Mouse (Mus musculus) hindbrain, embryonic 14.5 days (tissue): Measurements from ENCODE around the gene Il20ra. TPM values are rescaled to one million over a fixed set of nuclear protein-coding genes. Genes with fewer than 3 reads are reported as not detected.
"Not testable (repeated sequence)": the region's sequence is repeated elsewhere in the genome, so short reads cannot be mapped to it uniquely, and the experiment has no call there.

Experiments used
- ATAC-seq: fragments of 200-750 bp; cut with Nextera tagmentation; 2 replicates; pipeline ENCODE4 v1.8.0; 2017; ENCODE audit warnings: moderate number of reproducible peaks, mild to moderate bottlenecking, moderate TSS enrichment, moderate library complexity; ENCODE audit not compliant: low FRiP score
- DNase-seq: peaks from one replicate; pipeline ENCODE4 v3.0.0-alpha.2; 2015; ENCODE audit warnings: low spot score
- H3K27ac ChIP-seq: fragments of 300-500 bp; sonication (generic); 2 replicates; pipeline ENCODE4 v1.5.1; 2014; ENCODE audit warnings: mild to moderate bottlenecking, moderate library complexity
- H3K27me3 ChIP-seq: fragments of 300-500 bp; sonication (generic); 2 replicates; pipeline ENCODE4 v1.6.1; 2014; ENCODE audit warnings: mild to moderate bottlenecking, low read length, mixed read lengths; ENCODE audit not compliant: control insufficient read depth, insufficient read depth
- H3K36me3 ChIP-seq: fragments of 300-500 bp; sonication (generic); replicated peaks from 2 replicates; pipeline ENCODE4 v1.6.1; 2014; ENCODE audit not compliant: control insufficient read depth, insufficient read depth
- H3K4me1 ChIP-seq: fragments of 300-500 bp; sonication (generic); replicated peaks from 2 replicates; pipeline ENCODE4 v1.6.1; 2014; ENCODE audit warnings: antibody characterized with exemption, low read length, mixed read lengths; ENCODE audit not compliant: control insufficient read depth, insufficient read depth
- H3K4me2 ChIP-seq: fragments of 300-500 bp; sonication (generic); replicated peaks from 2 replicates; pipeline ENCODE4 v1.6.1; 2014; ENCODE audit warnings: mild to moderate bottlenecking, moderate library complexity
- H3K4me3 ChIP-seq: fragments of 300-500 bp; sonication (generic); replicated peaks from 2 replicates; pipeline ENCODE4 v1.5.1; 2014; ENCODE audit warnings: mild to moderate bottlenecking, low read length
- H3K9ac ChIP-seq: fragments of 300-500 bp; sonication (generic); 2 replicates; pipeline ENCODE4 v1.6.1; 2014
- H3K9me3 ChIP-seq: fragments of 300-500 bp; sonication (generic); 2 replicates; pipeline ENCODE4 v1.6.1; 2016; ENCODE audit warnings: low read length; ENCODE audit not compliant: control insufficient read depth
- WGBS: fragments of 180-500 bp; shearing (Covaris S2); extraction: QIAGEN DNeasy Blood & Tissue Kit; methylation state at CpG from one replicate; pipeline ENCODE4 v1.1.7; 2014; 5-methylcytosine and 5-hydroxymethylcytosine counted together
- polyA plus RNA-seq: library from polyadenylated mRNA; unstranded; fragments of >200 nt; fragmentation: Nextera tagmentation; extraction: Ambion mirVana; gene quantifications from 2 replicates; pipeline ENCODE4 v1.2.1, GENCODE M21; 2014

Il20ra gene
- polyA plus RNA-seq, 1 experiment from 2014 or later, result 0.27 TPM

GRCm38 (mm10) chr10:19738442-19738841, 26.1 kb downstream of the Il20ra start:
- not testable (repeated sequence) for H3K36me3 ChIP-seq, H3K4me2 ChIP-seq, H3K9me3 ChIP-seq, H3K4me1 ChIP-seq, H3K4me3 ChIP-seq, ATAC-seq, H3K27ac ChIP-seq, H3K9ac ChIP-seq, H3K27me3 ChIP-seq, DNase-seq
- 93% methylated on average over 2 of the region's 2 CpGs for WGBS

GRCm38 (mm10) chr10:19745662-19746061, 33.3 kb downstream of the Il20ra start:
- Histone ChIP-seq H3K4me3 (no peak overlapping the region), H3K27ac (no peak overlapping the region), H3K4me1 (no peaks in the 10 kb centered on the region), H3K9me3 (no peaks in the 10 kb centered on the region), H3K4me2 (no peak overlapping the region), H3K36me3 (no peaks in the 10 kb centered on the region), H3K27me3 (no peaks in the 10 kb centered on the region), H3K9ac (no peak overlapping the region)
- 34% methylated on average over 1 of the region's 1 CpGs for WGBS
- no peak for ATAC-seq
- no peak for DNase-seq

GRCm38 (mm10) chr10:19746156-19746555, 33.8 kb downstream of the Il20ra start:
- DNase-seq, result no peak
- ATAC-seq, result no peak

DNA sequence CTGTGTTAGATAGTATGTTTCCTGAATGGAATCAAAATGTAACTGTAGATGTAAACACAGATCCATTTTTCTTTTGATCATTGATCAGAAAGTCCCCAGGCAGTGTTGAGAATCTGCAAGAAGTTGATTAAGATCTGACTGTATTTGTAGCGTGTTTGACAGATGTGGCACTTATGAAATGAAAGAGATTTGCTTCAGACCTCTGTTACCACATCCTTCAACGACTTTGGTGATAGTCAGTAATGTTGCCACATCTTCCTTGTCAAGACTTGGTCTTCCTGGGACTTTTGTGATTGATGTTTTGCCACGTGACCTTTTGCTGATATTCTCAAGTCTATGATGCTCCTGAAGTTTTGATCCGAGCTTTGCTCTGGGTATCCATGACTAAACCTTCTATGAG, 35.3 kb downstream of the Il20ra start:
- Histone ChIP-seq H3K9ac (no peak overlapping the region), H3K27me3 (no peaks in the 10 kb centered on the region), H3K4me1 (no peaks in the 10 kb centered on the region), H3K9me3 (no peaks in the 10 kb centered on the region), H3K4me3 (no peak overlapping the region), H3K4me2 (no peak overlapping the region), H3K36me3 (no peaks in the 10 kb centered on the region), H3K27ac (no peak overlapping the region)
- DNase-seq, result no peak
- 90% methylated on average over 4 of the region's 4 CpGs for WGBS
- ATAC-seq, result no peak

More at GRCm38 (mm10) chr10:19746156-19746555, 33.8 kb downstream of the Il20ra start:
- Histone ChIP-seq H3K27ac (no peak overlapping the region), H3K9me3 (no peaks in the 10 kb centered on the region), H3K4me3 (no peak overlapping the region), H3K36me3 (no peaks in the 10 kb centered on the region), H3K9ac (no peak overlapping the region), H3K4me2 (no peak overlapping the region), H3K4me1 (no peaks in the 10 kb centered on the region), H3K27me3 (no peaks in the 10 kb centered on the region)
- WGBS, result 83% methylated on average over 1 of the region's 1 CpGs

- whole genome bisulfite sequencing, result 90% methylated on average over 2 of the region's 2 CpGs
- H3K36me3 ChIP-seq, result no peaks in the 10 kb centered on the region
- H3K27ac ChIP-seq, result no peak overlapping the region
- H3K27me3 ChIP-seq, result no peaks in the 10 kb centered on the region
- H3K4me2 ChIP-seq, result no peak overlapping the region
- H3K9ac ChIP-seq, result no peak overlapping the region
- no peaks in the 10 kb centered on the region for H3K9me3 ChIP-seq
- H3K4me1 ChIP-seq, result no peaks in the 10 kb centered on the region
- no peak overlapping the region for H3K4me3 ChIP-seq
- ATAC-seq, result no peak
- no peak for DNase-seq
Measured at GRCm38 (mm10) chr10:19765459-19765858, 53.1 kb downstream of the Il20ra start.

DNA sequence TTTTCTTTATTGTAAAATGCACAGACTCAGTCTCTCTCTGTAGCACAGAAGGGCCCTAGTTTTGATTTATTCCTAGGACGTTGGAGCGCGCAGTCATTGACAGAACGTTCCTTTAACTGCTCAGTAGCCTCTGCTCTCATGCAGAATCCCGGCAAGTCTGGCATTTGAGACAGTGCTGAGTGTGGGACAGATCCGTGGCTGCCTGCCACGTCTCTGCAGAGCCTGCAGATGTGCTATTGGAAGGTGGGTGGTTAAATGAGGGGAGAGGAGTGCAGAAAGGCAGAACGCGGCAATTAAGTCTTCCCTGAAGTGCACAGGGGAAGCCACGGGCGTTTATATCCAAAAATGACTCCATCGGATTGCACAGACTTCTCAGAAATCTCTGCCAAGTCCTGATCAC, 66.7 kb downstream of the Il20ra start:
- no peak overlapping the region for H3K4me3 ChIP-seq
- H3K27me3 ChIP-seq, result no peaks in the 10 kb centered on the region
- no peak overlapping the region for H3K27ac ChIP-seq
- ATAC-seq (peak; percentile 66; the same call in 1 of the 2 replicates), DNase-seq (peak; percentile 38)
- no peak overlapping the region for H3K9ac ChIP-seq
- no peaks in the 10 kb centered on the region for H3K4me1 ChIP-seq
- H3K4me2 ChIP-seq, result no peak overlapping the region
- H3K9me3 ChIP-seq, result no peaks in the 10 kb centered on the region
- 75% methylated on average over 12 of the region's 12 CpGs for WGBS
- H3K36me3 ChIP-seq, result no peaks in the 10 kb centered on the region

DNA sequence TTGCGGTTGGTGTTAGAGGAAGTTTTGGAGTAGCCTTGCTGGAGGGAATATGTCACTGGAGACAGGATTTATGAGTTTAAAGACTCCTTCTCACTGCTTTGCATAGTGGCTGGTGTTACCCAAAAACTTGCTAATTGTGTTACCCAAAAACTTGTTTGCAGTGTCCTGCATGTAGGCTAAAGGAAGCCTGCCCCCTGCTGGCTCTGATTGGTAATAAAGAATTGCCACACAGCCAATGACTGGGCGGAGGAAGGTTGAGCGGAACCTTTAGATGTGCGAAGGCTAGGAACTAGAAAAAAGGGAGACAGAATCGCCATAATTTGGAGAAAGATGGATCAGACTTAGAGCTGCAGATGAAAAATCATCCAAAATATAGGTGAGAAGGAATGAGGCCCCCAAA, 69.0 kb downstream of the Il20ra start:
- Histone ChIP-seq H3K9me3 (no peaks in the 10 kb centered on the region), H3K9ac (no peak overlapping the region), H3K27me3 (no peaks in the 10 kb centered on the region), H3K4me2 (no peak overlapping the region), H3K4me1 (no peaks in the 10 kb centered on the region), H3K27ac (no peak overlapping the region), H3K4me3 (no peak overlapping the region), H3K36me3 (no peaks in the 10 kb centered on the region)
- ATAC-seq (no peak), DNase-seq (no peak)
- 87% methylated on average over 5 of the region's 5 CpGs for WGBS

DNA sequence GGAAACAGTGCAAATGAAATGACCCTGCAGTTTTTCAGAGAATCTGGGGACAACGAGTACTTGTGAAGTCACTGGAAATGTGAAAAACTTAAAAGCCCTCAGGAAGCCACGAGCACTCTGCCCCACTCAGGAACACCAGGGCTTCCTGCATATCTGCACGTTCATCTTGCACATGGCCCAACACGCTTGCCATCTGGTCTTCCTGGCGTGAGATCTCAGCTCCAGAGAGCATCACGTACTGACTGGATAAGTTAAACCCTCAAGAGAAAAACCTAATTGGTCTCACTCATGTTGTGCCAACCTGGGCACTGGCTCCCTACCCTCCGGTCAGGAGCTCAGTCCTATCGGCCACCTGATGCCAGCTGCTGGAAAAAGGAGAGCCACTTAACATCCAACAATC, 82.6 kb downstream of the Il20ra start:
- Histone ChIP-seq H3K4me3 (no peak overlapping the region), H3K4me1 (no peaks in the 10 kb centered on the region), H3K4me2 (no peak overlapping the region), H3K27me3 (no peaks in the 10 kb centered on the region), H3K9me3 (no peaks in the 10 kb centered on the region), H3K36me3 (no peaks in the 10 kb centered on the region), H3K27ac (no peak overlapping the region), H3K9ac (no peak overlapping the region)
- WGBS, result 76% methylated on average over 8 of the region's 8 CpGs
- DNase-seq (no peak), ATAC-seq (no peak)

DNA sequence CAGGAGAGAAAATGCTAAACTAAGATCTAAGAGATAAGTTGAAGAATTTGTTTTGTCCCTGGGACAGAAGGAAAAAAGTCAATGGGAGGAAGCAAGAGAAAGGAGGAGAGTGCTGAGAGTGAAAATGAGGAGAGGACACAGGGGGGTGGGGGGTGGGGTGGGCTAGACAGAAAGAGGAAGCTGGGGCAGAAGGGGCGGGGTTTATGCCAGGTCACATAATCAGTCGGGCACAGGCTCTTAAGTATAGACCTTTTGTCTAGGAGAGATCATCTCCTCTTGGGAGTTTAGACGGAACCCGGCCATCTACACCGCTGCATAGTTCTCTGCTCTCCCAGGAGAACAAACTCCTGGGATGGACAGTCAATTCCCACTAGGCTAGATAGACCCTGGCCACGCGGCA, 90.6 kb downstream of the Il20ra start:
- H3K27me3 ChIP-seq, result no peaks in the 10 kb centered on the region
- ATAC-seq (no peak), DNase-seq (no peak)
- H3K36me3 ChIP-seq, result no peaks in the 10 kb centered on the region
- H3K4me2 ChIP-seq, result no peak overlapping the region
- no peaks in the 10 kb centered on the region for H3K4me1 ChIP-seq
- no peak overlapping the region for H3K4me3 ChIP-seq
- WGBS, result 86% methylated on average over 7 of the region's 7 CpGs
- H3K27ac ChIP-seq, result no peak overlapping the region
- H3K9me3 ChIP-seq, result no peaks in the 10 kb centered on the region
- no peak overlapping the region for H3K9ac ChIP-seq

DNA sequence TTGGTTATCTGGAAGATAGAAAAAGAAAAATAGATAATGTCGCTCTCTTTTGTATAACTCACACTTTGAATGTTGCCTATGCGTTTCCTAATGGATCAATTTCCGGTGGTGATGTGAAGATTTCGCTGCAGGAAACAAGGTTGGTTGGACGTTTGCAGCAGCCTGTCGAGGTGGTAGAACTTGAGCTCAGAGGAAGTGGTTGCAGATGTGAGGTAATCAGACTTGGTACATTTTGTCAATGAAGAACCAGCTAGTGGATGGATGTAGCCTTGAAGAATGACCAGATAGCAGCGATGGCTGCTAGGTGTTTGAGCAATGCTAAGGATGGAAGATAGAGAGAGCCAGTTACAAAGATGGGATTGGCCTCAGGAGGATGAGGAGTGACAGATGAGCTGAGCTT, 92.4 kb downstream of the Il20ra start:
- ATAC-seq (no peak), DNase-seq (no peak)
- Histone ChIP-seq H3K36me3 (no peaks in the 10 kb centered on the region), H3K9ac (no peak overlapping the region), H3K9me3 (no peaks in the 10 kb centered on the region), H3K27ac (no peak overlapping the region), H3K4me1 (no peaks in the 10 kb centered on the region), H3K4me2 (no peak overlapping the region), H3K4me3 (no peak overlapping the region), H3K27me3 (no peaks in the 10 kb centered on the region)
- 88% methylated on average over 7 of the region's 7 CpGs for WGBS
